In the genomic region with DNA sequence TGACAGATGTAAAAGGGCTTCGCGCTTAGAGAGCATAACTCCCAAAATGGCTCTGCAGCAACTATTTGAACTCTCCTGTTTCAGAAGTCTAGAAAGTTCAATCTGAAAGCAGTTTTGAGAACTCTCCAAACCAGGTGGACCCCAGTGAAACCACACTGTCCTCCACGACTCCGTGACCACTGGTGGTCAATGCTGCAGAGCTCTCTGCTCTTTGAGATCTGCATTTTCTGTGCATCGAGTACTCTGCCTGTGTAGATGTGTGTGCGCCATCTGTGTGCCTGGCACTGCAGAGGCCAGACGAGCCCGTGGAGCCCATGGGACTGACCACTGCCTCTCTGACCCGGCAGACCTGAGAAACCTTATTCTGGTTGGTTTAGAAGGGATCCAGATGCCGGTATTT, we compare ENCODE assay signal across 22 mouse cellular contexts. TPM values are rescaled to one million over a fixed set of nuclear protein-coding genes. Genes with fewer than 3 reads are reported as not detected.
A peak's percentile ranks its signal among the peaks of the same experiment; 100 is the strongest.
DNase-seq lines count a peak whose midpoint lies in the region; ATAC-seq and TF ChIP-seq lines count a peak whose summit lies in the region.
"Had no signal": no experiment of that assay in that cellular context is flagged by ENCODE, and none has a peak within 500 bp of the region (broad histone marks: within the 10 kb centered on the region; RNA-seq: fewer than 3 reads in every experiment).

No protein-coding gene starts in this region.

- H3K4me3 ChIP-seq in kidney, adult 2 months (ENCODE audit: insufficient read depth, low read depth, low read length): no peak overlapping the region
- H3K4me3 ChIP-seq in midbrain, embryonic 11.5 days (ENCODE audit: low read depth, low read length): no peak overlapping the region
- no peak overlapping the region for H3K4me3 ChIP-seq in midbrain, embryonic 10.5 days
- H3K4me3 ChIP-seq: hindbrain, embryonic 15.5 days; left cerebral cortex, adult 2 months; neural tube, embryonic 12.5 days had no signal

- H3K4me1 ChIP-seq in kidney, adult 2 months (ENCODE audit: control insufficient read depth, insufficient read depth, low read length): peaks cover 5% of the 10 kb centered on the region; the same call in 1 of the 2 replicates
- no peaks in the 10 kb centered on the region for H3K4me1 ChIP-seq in midbrain, embryonic 11.5 days (ENCODE audit: control insufficient read depth, insufficient read depth, low read length)
- no peaks in the 10 kb centered on the region for H3K4me1 ChIP-seq in midbrain, embryonic 10.5 days
- H3K4me1 ChIP-seq: hindbrain, embryonic 15.5 days; neural tube, embryonic 12.5 days had no signal

- no peaks in the 10 kb centered on the region for H3K27me3 ChIP-seq in kidney, adult 2 months (replicated peaks; ENCODE audit: control insufficient read depth, insufficient read depth, low read length)
- H3K27me3 ChIP-seq in midbrain, embryonic 11.5 days (ENCODE audit: control insufficient read depth, insufficient read depth, low read length): no peaks in the 10 kb centered on the region
- H3K27me3 ChIP-seq in midbrain, embryonic 10.5 days (ENCODE audit: low read depth, poor library complexity, severe bottlenecking): no peaks in the 10 kb centered on the region
- H3K27me3 ChIP-seq: hindbrain, embryonic 15.5 days; neural tube, embryonic 12.5 days had no signal

- WGBS in kidney, adult 2 months: 68% methylated on average over 10 of the region's 10 CpGs
- 93% methylated on average over 10 of the region's 10 CpGs for WGBS in midbrain, embryonic 11.5 days
- WGBS in midbrain, embryonic 10.5 days: 93% methylated on average over 10 of the region's 10 CpGs

- H3K9ac ChIP-seq in midbrain, embryonic 11.5 days (ENCODE audit: low read length): no peak overlapping the region
- H3K9ac ChIP-seq: forebrain, postnatal 0 days; hindbrain, embryonic 15.5 days; liver, embryonic 14.5 days; neural tube, embryonic 12.5 days had no signal

- H3K4me2 ChIP-seq in midbrain, embryonic 11.5 days: no peak overlapping the region
- H3K4me2 ChIP-seq: hindbrain, embryonic 15.5 days; neural tube, embryonic 12.5 days had no signal

- ATAC-seq in midbrain, embryonic 11.5 days (ENCODE audit: low FRiP score): no peak
- ATAC-seq: forebrain, postnatal 0 days had no signal

- peak overlapping the region; percentile 70 for H3K27ac ChIP-seq in kidney, adult 2 months (ENCODE audit: insufficient read depth, low read depth, low read length)
- no peak overlapping the region for H3K27ac ChIP-seq in midbrain, embryonic 11.5 days (ENCODE audit: low read depth, low read length)
- H3K27ac ChIP-seq in midbrain, embryonic 10.5 days (replicated peaks): no peak overlapping the region
- H3K27ac ChIP-seq: hindbrain, embryonic 15.5 days; left cerebral cortex, adult 2 months; liver, embryonic 14.5 days; neural tube, embryonic 12.5 days had no signal

- no peak for TF ChIP-seq POLR2A in kidney, adult 2 months (IDR thresholded peaks at IDR 0.05; ENCODE audit: low read depth, low read length)

- H3K9me3 ChIP-seq in midbrain, embryonic 11.5 days (ENCODE audit: control insufficient read depth, low read length): no peaks in the 10 kb centered on the region
- no peaks in the 10 kb centered on the region for H3K9me3 ChIP-seq in midbrain, embryonic 10.5 days (replicated peaks)
- H3K9me3 ChIP-seq: hindbrain, embryonic 15.5 days; neural tube, embryonic 12.5 days had no signal

- DNase-seq in heart, adult 11 months: peak; percentile 91
- DNase-seq in heart, adult 18-20 months: no peak
- DNase-seq in kidney, adult 2 months: no peak
- no peak for DNase-seq in kidney, postnatal 14 days
- peak; percentile 76 for DNase-seq in midbrain, embryonic 11.5 days (ENCODE audit: low spot score, missing footprints)
- no peak for DNase-seq in midbrain, embryonic 10.5 days (ENCODE audit: low spot score)
- DNase-seq in lung, postnatal 10 days: no peak
- DNase-seq: cerebellum, adult 11-12 months; forebrain, postnatal 0 days; thymus, postnatal 4 days had no signal

- TF ChIP-seq CTCF in kidney, adult 2 months (conservative IDR thresholded peaks at IDR 0.05; ENCODE audit: insufficient read depth, insufficient read length, low read depth, low read length): no peak

- no peaks in the 10 kb centered on the region for H3K36me3 ChIP-seq in kidney, adult 2 months (ENCODE audit: control insufficient read depth, insufficient read depth, low read length)
- peaks cover 12% of the 10 kb centered on the region; the same call in 1 of the 2 replicates for H3K36me3 ChIP-seq in midbrain, embryonic 11.5 days (ENCODE audit: control insufficient read depth, insufficient read depth, low read length)
- H3K36me3 ChIP-seq in midbrain, embryonic 10.5 days: peaks cover 96% of the 10 kb centered on the region

RNA-seq across cellular contexts. Expression of a gene that starts 9.1 kb away (rescaled TPM):
- 10 to 100 TPM in 1 of 2 experiments, 1 to 10 TPM in 1; 8.7 to 10.6 TPM for total RNA-seq in heart, adult 18-20 months (2021)
- polyA plus RNA-seq in kidney, adult 2 months (2012; rRNA removed): 24.9 and 26.2 TPM in 2 replicates
- 74.4 and 82.7 TPM in 2 replicates for polyA plus RNA-seq in midbrain, embryonic 11.5 days (2014; fragmentation: Nextera tagmentation; extraction: Ambion mirVana)
- 97.3 and 110 TPM in 2 replicates for polyA plus RNA-seq in midbrain, embryonic 10.5 days (2016; fragmentation: Nextera tagmentation; extraction: Ambion mirVana)

RNA-seq across cellular contexts. Expression of a gene that starts 30.3 kb away (rescaled TPM):
- total RNA-seq in heart, adult 18-20 months (2021): 1 to 10 TPM; 6.6 to 9.0 TPM
- polyA plus RNA-seq in kidney, adult 2 months (2012; rRNA removed): 12.0 and 12.2 TPM in 2 replicates
- polyA plus RNA-seq in midbrain, embryonic 11.5 days (2014; fragmentation: Nextera tagmentation; extraction: Ambion mirVana): 2.2 and 2.5 TPM in 2 replicates
- 1.8 and 2.2 TPM in 2 replicates for polyA plus RNA-seq in midbrain, embryonic 10.5 days (2016; fragmentation: Nextera tagmentation; extraction: Ambion mirVana)

RNA-seq across cellular contexts. Expression of a gene that starts 31.0 kb away (rescaled TPM):
- total RNA-seq in heart, adult 18-20 months (2021): not detected
- polyA plus RNA-seq in kidney, adult 2 months (2012; rRNA removed): not detected in 2 replicates
- not detected in 2 replicates for polyA plus RNA-seq in midbrain, embryonic 11.5 days (2014; fragmentation: Nextera tagmentation; extraction: Ambion mirVana)
- not detected in 2 replicates for polyA plus RNA-seq in midbrain, embryonic 10.5 days (2016; fragmentation: Nextera tagmentation; extraction: Ambion mirVana)
- total RNA-seq: adrenal gland, postnatal 10 days; forebrain, postnatal 0 days; gastrocnemius, adult 18-20 months; left cerebral cortex, adult 2 months; monocyte, adult 5-6 weeks had no signal
- polyA plus RNA-seq: brain, embryonic 14.5 days; embryonic facial prominence, embryonic 11.5 days; forebrain, postnatal 0 days; heart, embryonic 14.5 days; hindbrain, embryonic 15.5 days; limb, embryonic 11.5 days; neural tube, embryonic 12.5 days; spleen, adult 2 months had no signal

RNA-seq across cellular contexts. Expression of a gene that starts 42.1 kb away (rescaled TPM):
- total RNA-seq in heart, adult 18-20 months (2021): 10 to 100 TPM; 77.6 to 84.0 TPM
- 71.5 and 79.7 TPM in 2 replicates for polyA plus RNA-seq in kidney, adult 2 months (2012; rRNA removed)
- 200 and 203 TPM in 2 replicates for polyA plus RNA-seq in midbrain, embryonic 11.5 days (2014; fragmentation: Nextera tagmentation; extraction: Ambion mirVana)
- polyA plus RNA-seq in midbrain, embryonic 10.5 days (2016; fragmentation: Nextera tagmentation; extraction: Ambion mirVana): 242 and 245 TPM in 2 replicates

Comparison
In these comparisons a context has a peak if more than half of its experiments do, and no peak if none do; other contexts are left out.
1. DNase-seq: peak in heart, adult 11 months (single experiment) and midbrain, embryonic 11.5 days (single experiment); none in heart, adult 18-20 months (0 of 2), kidney, adult 2 months (single experiment), kidney, postnatal 14 days (single experiment), midbrain, embryonic 10.5 days (single experiment) and lung, postnatal 10 days (single experiment).